Mouse (Mus musculus) lung, postnatal 36 days (tissue): ENCODE data around the gene Xylt1.

ENCODE experiments used
- DNase-seq: peaks from one replicate; pipeline ENCODE4 v3.0.0; 2022; ENCODE audit warnings: mixed read lengths

Xylt1 gene

DNA sequence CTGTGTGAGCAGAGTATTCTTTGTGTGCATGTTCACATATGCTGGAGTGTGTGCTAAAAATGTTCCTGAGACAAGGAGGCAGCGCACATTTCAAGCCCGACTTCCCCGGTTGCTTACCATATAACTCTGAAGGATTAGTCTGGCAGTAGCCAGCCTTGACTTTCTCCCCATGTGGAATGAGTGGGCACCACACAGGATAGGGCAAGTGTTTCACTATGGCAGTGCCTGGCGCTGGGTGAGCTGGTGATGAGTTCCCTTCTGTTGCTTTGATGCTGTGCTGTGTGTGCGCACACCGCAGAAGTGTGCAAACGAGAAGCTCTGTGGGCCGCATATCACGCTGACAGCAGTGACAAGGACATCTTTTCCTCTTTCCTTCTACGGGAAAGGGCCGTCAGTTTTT is 56.1 kb downstream of the Xylt1 start:
- no peak for DNase-seq

DNA sequence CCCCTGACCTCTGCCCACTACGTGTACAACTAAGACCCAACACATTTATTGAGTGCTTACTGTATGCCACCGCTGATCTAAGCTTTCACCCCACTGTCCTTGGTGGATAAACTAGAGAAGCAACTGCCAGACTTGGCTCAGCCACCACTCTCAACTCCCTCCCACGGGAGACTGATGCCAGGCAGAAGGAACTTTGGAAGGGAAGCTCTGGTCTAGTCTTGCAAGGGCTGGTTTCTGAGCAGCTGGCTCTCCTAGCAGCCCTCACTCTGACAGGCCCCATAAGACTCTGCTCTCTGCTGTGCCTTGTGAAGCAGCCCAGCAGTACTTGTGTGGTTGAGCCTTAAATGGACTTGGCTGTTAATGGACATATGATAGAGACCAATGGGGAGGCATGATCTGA is 60.2 kb downstream of the Xylt1 start:
- no peak for DNase-seq

GRCm38 (mm10) chr7:117442639-117443038 is 61.9 kb downstream of the Xylt1 start:
- DNase-seq = no peak

DNA sequence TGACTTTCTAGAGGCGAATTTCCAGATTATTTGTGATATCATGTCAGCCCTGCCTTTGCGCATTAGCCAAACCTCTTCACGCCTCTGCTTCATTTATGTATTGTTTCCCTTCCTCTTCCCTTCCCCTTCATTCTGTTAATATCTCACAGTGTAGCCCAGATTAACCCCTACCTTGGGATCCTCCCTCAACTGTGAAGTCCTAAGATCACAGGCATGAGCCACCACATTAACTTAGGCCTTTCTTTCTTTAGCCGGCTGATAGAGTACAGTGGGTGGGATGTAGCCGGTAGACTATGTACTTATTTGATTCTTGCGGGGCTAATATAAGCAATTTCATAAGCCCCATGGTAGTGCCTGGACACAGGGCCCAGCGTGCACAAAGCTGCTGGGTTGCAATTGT is 62.4 kb downstream of the Xylt1 start:
- no peak for DNase-seq

GRCm38 (mm10) chr7:117445471-117445870 is 64.7 kb downstream of the Xylt1 start:
- DNase-seq = peak; percentile 26

GRCm38 (mm10) chr7:117449605-117450004 is 68.8 kb downstream of the Xylt1 start:
- no peak for DNase-seq

GRCm38 (mm10) chr7:117451212-117451611 is 70.4 kb downstream of the Xylt1 start:
- no peak for DNase-seq

DNA sequence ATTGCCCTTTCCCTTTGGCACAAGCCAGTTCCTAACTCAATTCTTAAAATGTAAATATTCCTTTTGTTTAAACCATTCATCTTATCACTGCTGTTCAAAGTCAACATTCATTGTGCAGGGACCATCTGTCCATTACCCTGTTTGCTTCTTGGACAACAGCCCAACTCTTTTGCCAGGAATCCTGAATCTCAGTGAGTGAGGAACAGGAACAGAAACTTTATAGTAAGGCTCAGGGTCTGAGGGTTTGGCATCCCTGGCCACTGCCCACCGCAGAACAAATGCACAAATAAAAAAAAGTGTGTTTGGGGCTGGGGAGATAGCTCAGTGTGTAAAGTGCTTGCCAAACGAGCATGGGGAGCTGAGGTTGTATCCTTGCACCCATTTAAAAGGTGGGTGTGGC is 71.5 kb downstream of the Xylt1 start:
- no peak for DNase-seq

DNA sequence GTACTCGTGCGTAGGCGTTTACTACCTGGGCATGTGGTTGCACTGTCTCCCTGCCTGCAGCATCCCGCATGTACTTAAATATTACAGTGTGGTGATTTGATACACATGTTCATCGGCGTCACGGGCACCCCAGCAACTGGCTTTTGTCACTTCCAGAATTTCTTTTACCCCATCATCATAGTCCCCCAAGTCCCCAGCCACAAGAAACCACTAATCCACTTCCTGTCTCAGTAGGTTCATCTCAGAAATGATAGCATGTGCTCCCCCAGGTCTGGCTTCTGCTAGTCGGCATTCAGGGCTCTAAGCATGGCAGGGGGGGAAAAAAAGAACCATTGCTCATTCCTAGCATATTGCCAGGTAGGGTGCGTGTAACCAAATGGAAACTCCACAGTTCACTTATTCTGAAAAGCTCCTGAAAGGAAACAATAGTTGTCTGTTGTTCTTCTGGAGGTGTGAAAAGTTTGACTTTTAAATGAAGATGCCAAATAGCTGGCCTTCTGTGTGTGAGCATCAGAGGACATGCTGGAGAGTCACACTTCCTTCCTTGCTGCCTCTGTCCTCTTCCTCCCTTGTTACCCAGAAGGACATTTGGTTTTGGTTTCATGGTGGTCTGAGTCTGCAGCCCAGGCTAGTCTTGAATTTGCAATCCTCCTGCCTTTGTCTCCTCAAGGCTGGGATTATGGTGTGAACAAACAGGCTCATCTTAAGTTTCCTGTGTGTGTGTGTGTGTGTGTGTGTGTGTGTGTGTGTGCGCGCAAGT is 74.2 kb downstream of the Xylt1 start:
- DNase-seq = no peak

GRCm38 (mm10) chr7:117462196-117462935 is 81.6 kb downstream of the Xylt1 start:
- DNase-seq = no peak

DNA sequence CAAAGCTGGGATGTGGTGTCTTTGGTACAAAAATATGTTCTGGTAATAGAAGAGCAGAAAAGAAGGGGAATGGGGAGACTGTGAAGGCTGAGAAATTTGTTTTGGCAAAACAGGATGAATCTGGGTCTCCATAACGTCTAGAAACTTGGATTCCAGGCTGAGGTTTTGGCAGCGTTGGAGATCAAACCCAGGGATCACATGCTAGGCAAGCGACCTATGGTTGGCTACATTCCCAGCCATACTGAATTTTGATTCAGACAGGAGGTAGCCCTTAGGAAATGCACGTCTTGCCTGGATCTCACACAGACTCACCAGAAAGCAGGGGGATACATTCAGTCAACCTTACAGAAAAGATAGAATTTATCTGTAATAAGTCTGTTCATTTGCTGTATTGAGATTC is 84.2 kb downstream of the Xylt1 start:
- no peak for DNase-seq

- no peak for DNase-seq
These were observed 85.4 kb downstream of the Xylt1 start for GRCm38 (mm10) chr7:117466006-117466780.

DNA sequence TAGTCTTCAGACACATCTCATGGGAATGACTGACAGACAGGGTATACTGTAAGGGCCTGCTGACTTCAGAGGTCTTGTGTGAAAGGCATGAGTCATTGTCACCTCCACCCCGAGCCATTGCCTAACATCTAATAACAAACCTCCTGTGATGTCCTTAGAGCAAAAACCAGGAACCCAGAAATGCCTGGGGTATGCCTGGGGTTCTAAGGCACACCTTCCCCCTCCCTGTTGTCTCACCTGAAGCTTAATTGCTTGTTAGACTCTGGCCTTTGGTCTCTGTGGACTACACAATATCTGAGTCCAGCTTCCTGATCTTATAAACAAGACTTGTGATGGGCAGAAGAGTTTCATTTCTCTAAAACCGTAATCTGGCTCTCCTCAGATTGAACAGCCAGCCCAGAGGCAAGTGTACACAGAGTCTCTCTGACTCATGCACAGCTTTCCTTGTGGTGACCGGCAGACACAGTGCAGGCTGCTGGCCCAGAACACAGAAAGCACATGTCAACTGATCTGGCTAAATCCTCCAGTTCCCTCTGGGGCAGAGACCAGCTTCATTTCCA is 89.5 kb downstream of the Xylt1 start:
- DNase-seq = peak; percentile 60

DNA sequence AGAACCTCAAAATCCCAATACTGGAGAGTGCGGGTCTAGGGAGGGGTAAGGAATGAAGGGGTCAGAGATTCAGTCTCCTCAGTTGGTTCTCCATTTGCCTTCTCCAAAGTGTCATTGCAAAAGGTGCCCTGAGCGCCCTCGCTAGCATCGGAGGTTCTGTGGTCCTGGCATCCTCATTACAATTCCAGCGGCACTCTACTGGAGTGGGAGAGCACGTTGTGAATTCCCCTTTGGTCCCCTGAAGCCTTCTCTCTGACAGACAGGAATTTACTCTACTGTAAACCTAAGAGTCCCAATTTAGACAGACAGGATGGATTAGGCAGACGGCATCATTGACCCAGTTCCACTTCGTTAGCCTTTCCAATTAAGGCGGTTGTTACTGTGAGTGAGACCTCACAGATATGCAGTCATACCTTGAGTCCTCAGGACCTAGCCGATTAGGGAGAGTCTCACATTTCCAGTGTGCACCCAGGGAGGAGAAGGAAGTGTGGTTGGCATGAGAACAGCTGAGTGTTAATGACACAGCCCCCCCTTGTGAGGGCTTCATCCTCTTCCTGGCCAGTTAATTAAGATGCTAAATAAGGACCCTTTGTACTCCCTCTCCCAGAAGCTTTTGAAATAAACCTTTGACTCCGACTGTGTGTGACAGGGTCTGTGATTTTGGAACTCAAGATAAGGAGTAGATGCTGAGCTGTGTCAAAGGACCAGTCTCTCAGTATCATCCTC is 91.4 kb downstream of the Xylt1 start:
- DNase-seq = no peak

DNA sequence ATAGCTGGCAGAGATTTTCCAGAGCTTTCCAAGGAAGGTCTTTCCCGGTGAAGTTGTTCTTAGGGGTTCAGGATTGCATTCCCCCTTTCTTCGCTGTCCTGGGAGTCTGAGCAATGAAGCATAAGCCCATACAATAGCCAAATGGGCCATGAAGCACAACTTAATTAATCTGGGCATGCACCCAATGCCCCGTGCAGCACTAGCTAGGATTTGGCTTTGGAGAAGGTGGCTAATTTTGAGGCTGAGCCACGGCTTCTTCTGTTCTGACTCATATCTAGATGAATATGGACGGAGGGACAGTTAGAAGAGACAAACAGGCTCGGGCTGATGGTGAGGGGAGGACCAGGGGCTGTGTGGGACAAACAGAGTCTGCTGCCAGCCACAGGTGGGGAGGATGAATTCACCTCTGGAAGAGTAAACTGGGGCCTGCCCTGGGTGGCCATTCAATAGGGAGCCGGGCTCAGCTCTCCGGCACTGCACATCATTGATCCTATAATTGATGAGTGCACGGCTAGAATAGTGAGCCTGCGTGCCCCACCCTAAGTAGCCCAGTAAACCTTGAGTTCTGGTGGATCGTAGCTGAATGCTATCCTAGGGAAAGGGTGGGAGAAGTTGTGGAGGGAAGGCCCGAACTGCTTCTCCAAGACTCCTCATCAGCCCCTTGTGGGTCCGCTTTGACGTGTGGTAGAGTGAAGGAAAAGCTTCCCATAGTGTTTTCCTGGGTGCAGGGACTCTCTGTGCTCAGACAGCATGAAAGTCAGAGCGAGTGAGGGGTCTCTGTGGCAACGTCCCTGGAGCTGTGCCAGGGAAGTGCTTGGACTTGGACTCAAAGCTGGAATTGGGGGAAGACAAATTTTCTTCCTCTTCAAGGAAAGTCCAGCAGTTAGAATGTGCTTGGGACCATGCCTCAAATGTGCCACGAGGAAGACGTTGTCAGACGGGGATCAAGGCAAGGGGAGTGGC is 92.3 kb downstream of the Xylt1 start:
- DNase-seq = no peak

- DNase-seq = no peak
These were observed 93.5 kb downstream of the Xylt1 start for GRCm38 (mm10) chr7:117474302-117474701.

- no peak for DNase-seq
These were observed 94.3 kb downstream of the Xylt1 start for GRCm38 (mm10) chr7:117475106-117475505.

DNA sequence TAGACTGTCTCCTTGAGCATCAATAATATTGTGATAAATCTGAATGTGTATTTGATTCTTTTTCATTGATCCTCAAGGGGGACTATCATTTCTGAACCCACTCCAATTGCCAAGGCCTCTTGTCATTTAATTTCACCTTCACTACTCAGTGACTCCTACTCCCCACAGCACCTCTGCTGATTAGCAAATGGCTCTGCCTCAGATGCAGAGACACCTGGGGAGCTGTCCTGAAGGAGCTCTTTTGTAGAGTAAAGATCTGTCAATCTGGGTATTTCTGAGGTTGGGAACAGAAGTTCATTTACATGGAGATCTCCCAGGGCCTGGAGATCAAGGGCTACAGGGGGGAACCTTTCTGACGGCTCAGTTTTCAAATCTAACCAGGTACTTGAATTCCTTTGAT is 98.2 kb downstream of the Xylt1 start:
- no peak for DNase-seq

DNA sequence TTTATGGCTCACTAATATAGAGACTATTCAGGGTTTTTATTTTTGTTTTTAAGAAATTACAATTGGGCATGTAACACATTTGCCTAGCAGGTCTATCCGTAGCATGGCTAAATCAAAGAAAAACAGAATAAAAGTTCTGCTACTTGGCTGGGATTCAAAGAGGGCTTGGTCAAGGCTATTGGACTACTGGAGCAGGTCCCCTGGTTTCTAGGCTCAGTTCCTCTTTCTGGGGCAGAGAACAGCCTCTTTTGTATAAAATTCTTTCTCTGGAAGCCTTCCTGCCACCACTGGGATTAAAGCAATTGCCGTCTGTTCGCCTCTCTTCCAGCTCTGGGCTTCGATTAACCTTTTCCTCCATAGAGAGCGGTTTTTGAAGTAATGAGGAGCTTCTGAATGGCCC is 100.1 kb downstream of the Xylt1 start:
- peak; percentile 17 for DNase-seq

- peak; percentile 21 for DNase-seq
These were observed 100.6 kb downstream of the Xylt1 start for GRCm38 (mm10) chr7:117481404-117481803.

DNA sequence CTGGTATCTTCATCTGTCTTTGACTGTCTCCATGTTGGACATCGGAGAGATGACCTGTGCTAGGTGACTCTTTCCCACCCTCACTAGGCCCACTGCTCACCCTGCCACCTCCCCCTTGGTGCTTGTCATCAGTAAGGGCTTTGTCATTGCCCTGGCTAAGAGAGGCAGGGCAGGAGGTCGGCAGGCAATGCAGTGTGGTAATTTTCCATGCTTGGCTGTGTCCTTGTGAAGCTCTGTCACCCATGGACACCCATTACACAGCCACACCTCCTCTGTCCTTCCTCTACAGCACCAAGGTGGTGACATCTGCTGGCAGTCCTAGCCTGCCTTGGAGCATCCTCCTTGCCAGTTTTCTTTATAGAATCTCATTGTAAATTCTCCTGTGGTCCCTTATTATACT is 101.9 kb downstream of the Xylt1 start:
- no peak for DNase-seq
